Mouse (Mus musculus) E14TG2a.4 (cell line): ENCODE measurements around the gene Tceal9.
"Not testable (repeated sequence)": the region's sequence is repeated elsewhere in the genome, so short reads cannot be mapped to it uniquely, and the experiment has no call there.

Experiments
- H3K27me3 ChIP-seq: 2 replicates; pipeline ENCODE4 v1.6.1; 2014; ENCODE audit warnings: low read length, control low read depth; ENCODE audit not compliant: insufficient read depth
- H3K36me3 ChIP-seq: 2 replicates; pipeline ENCODE4 v1.6.1; 2014; ENCODE audit warnings: low read length, control low read depth; ENCODE audit not compliant: insufficient read depth
- H3K4me1 ChIP-seq: replicated peaks from 2 replicates; pipeline ENCODE4 v1.6.1; 2014; ENCODE audit warnings: low read depth, low read length, control low read depth
- H3K4me3 ChIP-seq: replicated peaks from 2 replicates; pipeline ENCODE4 v1.5.1; 2014; ENCODE audit warnings: mild to moderate bottlenecking, low read length
- H3K9me3 ChIP-seq: 2 replicates; pipeline ENCODE4 v1.6.1; 2014; ENCODE audit warnings: low read length, control low read depth
- CTCF ChIP-seq: conservative IDR thresholded peaks from 2 replicates; pipeline ENCODE4 v1.5.1; 2014; ENCODE audit warnings: low read length
- NANOG ChIP-seq: IDR thresholded peaks from 2 replicates; pipeline ENCODE4 v1.6.1; 2014; ENCODE audit warnings: borderline replicate concordance, low read length, mixed read lengths
- POU5F1 ChIP-seq: IDR thresholded peaks from 2 replicates; pipeline ENCODE4 v1.6.1; 2014; ENCODE audit warnings: low read length, borderline replicate concordance

The Tceal9 gene

GRCm38 (mm10) chrX:136267720-136268119, 22.8 kb downstream of the Tceal9 start:
- no peaks in the 10 kb centered on the region for H3K9me3 ChIP-seq
- H3K4me3 ChIP-seq, result no peak overlapping the region
- no peak for TF ChIP-seq POU5F1
- TF ChIP-seq CTCF, result no peak
- no peak for TF ChIP-seq NANOG
- H3K27me3 ChIP-seq, result no peaks in the 10 kb centered on the region
- peaks cover 11% of the 10 kb centered on the region for H3K4me1 ChIP-seq
- H3K36me3 ChIP-seq, result peaks cover 14% of the 10 kb centered on the region

GRCm38 (mm10) chrX:136268173-136268572, 23.3 kb downstream of the Tceal9 start:
- Histone ChIP-seq H3K9me3 (no peaks in the 10 kb centered on the region), H3K4me1 (peaks cover 11% of the 10 kb centered on the region), H3K27me3 (no peaks in the 10 kb centered on the region), H3K36me3 (peaks cover 14% of the 10 kb centered on the region), H3K4me3 (no peak overlapping the region)
- TF ChIP-seq CTCF, result no peak
- TF ChIP-seq POU5F1, result no peak

- not testable (repeated sequence) for H3K9me3 ChIP-seq, H3K27me3 ChIP-seq
- H3K4me3 ChIP-seq, result peak within 1 kb of the TSS; percentile 74
- peaks cover 11% of the 10 kb centered on the region for H3K4me1 ChIP-seq
- peaks cover 14% of the 10 kb centered on the region for H3K36me3 ChIP-seq
These were observed 25.0 kb downstream of the Tceal9 start, which contains the start of gene Bex3 for GRCm38 (mm10) chrX:136269743-136270392. Bex3 (plus strand) TSS chrX:136270253.

DNA sequence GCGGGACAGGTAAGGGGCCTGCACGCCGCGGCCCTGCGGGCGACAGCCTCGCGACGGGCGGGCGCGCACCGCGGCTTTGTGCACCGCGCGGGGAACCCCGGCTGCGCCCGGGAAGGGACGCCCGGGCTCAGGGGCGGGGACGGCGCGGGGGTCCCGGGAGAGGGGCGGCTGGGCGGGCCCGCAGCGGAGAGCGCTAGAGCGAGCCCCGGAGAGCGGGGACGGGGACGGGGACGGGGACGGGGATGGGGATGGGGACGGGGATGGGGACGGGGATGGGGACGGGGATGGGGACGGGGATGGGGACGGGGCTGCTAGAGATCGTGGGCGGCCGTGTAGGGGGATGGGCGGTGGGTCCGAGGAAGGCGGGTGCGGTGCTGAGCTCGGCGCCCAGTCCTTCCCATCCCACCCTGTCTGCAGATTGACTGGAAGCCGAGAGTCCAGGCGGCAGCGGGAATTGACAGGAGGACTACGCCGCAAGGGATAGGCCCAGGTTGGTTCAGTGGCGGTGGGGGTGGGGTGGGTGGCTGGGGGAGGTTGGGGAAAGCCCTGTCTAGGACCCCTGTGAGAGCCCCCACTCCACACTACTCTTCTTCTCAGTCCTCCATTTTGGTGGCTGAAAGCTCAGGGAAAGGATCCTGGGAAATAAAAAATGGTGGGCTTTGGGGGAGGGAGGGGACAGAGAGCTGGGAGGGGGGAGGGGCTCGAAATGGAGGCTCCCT, 25.7 kb downstream of the Tceal9 start:
- not testable (repeated sequence) for H3K9me3 ChIP-seq, H3K27me3 ChIP-seq
- Histone ChIP-seq H3K36me3 (peaks cover 14% of the 10 kb centered on the region), H3K4me3 (peak overlapping the region; percentile 74), H3K4me1 (peaks cover 11% of the 10 kb centered on the region)

GRCm38 (mm10) chrX:136274542-136274941, 29.7 kb downstream of the Tceal9 start:
- TF ChIP-seq CTCF (no peak), POU5F1 (no peak), NANOG (no peak)
- Histone ChIP-seq H3K27me3 (no peaks in the 10 kb centered on the region), H3K36me3 (peaks cover 14% of the 10 kb centered on the region), H3K4me3 (no peak overlapping the region), H3K9me3 (no peaks in the 10 kb centered on the region), H3K4me1 (peaks cover 11% of the 10 kb centered on the region)

DNA sequence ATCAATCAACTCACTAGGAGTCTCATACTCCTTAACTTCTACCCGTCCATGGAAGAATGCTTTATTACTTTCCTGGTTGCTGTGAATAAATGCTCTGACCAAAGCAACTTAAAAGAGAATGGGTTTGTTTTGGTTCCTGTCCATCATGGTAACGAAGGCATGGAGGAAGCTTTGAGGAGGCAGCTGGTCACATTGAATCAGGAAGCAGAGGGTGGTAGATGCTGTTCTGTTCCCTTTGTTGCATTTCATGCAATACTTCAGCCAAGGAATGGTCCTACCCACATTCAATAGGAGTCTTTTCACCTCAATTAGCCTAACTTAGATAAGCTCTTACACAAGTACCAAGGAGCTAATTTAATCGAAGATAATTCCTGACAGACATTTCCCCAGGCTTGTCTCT, 30.5 kb downstream of the Tceal9 start:
- Histone ChIP-seq H3K4me1 (peaks cover 11% of the 10 kb centered on the region), H3K36me3 (peaks cover 14% of the 10 kb centered on the region), H3K4me3 (no peak overlapping the region), H3K27me3 (no peaks in the 10 kb centered on the region), H3K9me3 (no peaks in the 10 kb centered on the region)
- TF ChIP-seq NANOG, result no peak
- TF ChIP-seq CTCF, result no peak
- no peak for TF ChIP-seq POU5F1

GRCm38 (mm10) chrX:136277577-136277976, 32.7 kb downstream of the Tceal9 start:
- Histone ChIP-seq H3K27me3 (no peaks in the 10 kb centered on the region), H3K4me3 (no peak overlapping the region), H3K36me3 (no peaks in the 10 kb centered on the region), H3K4me1 (no peaks in the 10 kb centered on the region), H3K9me3 (no peaks in the 10 kb centered on the region)
- TF ChIP-seq CTCF, result no peak
- no peak for TF ChIP-seq NANOG
- TF ChIP-seq POU5F1, result no peak

DNA sequence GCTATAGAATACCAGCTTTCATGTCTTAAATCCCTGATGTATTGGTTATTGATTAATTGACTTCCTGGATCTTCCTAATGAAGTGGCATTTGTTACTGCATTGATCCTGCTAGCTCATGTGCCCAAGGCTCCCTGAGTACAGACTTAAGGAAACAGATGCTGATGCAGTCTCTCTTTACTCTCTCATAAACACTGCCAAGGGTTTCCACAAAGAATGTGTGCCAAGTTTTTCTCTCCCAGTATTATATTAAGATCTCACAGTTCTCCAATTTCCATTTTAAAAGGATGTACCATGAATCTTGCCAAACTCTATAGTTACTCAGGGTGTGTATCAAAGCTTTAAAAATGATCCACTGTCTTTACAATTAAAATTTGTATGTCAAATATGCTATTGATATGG, 33.5 kb downstream of the Tceal9 start:
- no peak for TF ChIP-seq CTCF
- no peak for TF ChIP-seq POU5F1
- no peak for TF ChIP-seq NANOG
- Histone ChIP-seq H3K9me3 (no peaks in the 10 kb centered on the region), H3K36me3 (no peaks in the 10 kb centered on the region)

DNA sequence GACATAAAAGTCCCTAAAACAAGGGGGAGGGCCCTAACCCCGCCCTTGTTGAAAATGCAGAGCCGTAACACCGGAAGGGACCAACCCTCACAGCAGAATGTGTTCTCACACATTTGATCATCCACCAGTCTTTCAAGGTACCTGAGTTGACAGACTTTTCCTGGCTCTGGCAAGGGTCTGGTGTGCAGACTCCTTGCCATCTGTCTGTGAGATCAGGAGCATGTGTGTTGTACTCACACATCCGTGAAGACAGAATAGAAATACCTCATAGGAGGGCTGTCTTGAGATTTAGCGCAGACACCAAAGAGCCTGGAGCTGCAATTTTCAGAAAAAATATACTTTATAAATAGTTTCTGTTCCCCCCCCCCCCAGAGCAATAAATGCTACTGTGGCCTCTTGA, 34.5 kb downstream of the Tceal9 start:
- Histone ChIP-seq H3K36me3 (no peaks in the 10 kb centered on the region), H3K4me3 (no peak overlapping the region), H3K27me3 (no peaks in the 10 kb centered on the region), H3K9me3 (no peaks in the 10 kb centered on the region), H3K4me1 (no peaks in the 10 kb centered on the region)
- TF ChIP-seq CTCF (no peak), NANOG (no peak), POU5F1 (no peak)

More for the DNA sequence above, 33.5 kb downstream of the Tceal9 start:
- Histone ChIP-seq H3K4me1 (no peaks in the 10 kb centered on the region), H3K27me3 (no peaks in the 10 kb centered on the region), H3K4me3 (no peak overlapping the region)
